Mouse (Mus musculus) olfactory bulb, adult 2 months (tissue): ENCODE measurements around the gene Hcn4.

Experiments
- CTCF ChIP-seq: fragments of 200-500 bp; IDR thresholded peaks from 2 replicates; pipeline ENCODE4 v1.5.1; 2012; ENCODE audit warnings: low read depth, mild to moderate bottlenecking, low read length, moderate library complexity; ENCODE audit not compliant: insufficient read depth
- POLR2A ChIP-seq: fragments of 200-500 bp; IDR thresholded peaks from 2 replicates; pipeline ENCODE4 v1.6.1; 2012; ENCODE audit warnings: mild to moderate bottlenecking, low read depth, low read length, moderate library complexity; ENCODE audit not compliant: insufficient read depth

DNA sequence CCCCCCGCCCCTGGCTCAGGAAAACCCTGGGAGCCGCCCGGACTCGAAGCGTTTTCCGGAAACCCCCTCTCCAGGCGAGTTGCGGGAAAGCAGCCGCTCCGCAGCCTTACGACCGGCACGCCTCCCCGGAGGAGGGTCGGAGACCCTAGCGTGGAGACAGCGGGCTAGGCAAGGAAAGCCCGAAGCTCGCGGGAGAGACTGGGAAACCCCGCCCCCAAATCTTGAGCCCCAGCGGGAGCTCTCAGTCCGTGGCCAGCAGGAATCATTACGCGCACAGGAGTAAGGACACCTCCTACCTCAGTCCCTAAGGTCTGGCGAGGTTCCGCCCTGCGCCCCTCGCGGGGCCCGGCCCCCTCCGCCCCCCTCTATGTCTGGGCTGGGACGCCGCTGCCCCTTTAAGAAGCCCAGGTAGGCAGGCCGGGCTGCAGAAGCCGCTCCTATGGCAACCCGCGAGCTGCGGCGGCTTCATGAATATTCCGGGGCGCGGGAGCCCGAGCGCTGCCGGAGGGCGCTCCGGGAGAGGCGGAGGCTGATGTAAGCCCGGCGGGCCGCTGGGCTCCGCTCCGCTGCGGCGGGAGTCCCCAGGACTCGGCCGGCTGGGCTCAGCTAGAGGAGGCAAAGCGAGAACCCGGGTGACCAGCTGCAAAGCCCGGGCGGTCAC is 651 bp upstream of the Hcn4 start:
- no peak for TF ChIP-seq CTCF
- peak; percentile 29; the same call in 1 of the 2 replicates for TF ChIP-seq POLR2A
